Mouse (Mus musculus) neutrophil, adult 65 days (primary cell): Measurements from ENCODE around the gene Slco1a5. TPM values are rescaled to one million over a fixed set of nuclear protein-coding genes. Genes with fewer than 3 reads are reported as not detected.

Source experiments
- total RNA-seq: library from RNA; stranded (reverse); gene quantifications from 2 replicates; pipeline ENCODE4 v1.2.4, GENCODE M21; 2023

Slco1a5 gene
- not detected in 2 replicates for total RNA-seq

DNA sequence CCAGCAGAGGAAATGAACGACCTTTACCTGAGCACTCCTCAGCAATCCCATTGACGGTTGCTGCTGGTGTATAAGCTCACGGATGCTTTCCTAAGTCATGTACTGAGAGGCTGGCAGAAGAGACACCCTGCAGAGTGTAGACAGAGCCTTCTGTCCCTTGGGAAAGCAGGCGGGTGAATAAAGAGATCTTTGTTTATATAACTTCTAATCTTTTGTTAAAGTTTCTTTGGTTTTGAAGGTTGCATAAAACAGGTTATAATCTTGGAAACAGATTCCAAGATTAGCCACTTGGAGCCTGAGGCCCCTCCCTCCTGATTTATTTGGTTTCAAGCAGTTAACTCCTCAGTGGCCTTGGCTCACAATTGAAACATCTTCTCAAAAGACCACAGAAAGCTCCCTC, at the start of gene Slco1a5:
Gene Slco1a5 (minus strand): TSS at position 101 of the 400 bp plus-strand sequence.

DNA sequence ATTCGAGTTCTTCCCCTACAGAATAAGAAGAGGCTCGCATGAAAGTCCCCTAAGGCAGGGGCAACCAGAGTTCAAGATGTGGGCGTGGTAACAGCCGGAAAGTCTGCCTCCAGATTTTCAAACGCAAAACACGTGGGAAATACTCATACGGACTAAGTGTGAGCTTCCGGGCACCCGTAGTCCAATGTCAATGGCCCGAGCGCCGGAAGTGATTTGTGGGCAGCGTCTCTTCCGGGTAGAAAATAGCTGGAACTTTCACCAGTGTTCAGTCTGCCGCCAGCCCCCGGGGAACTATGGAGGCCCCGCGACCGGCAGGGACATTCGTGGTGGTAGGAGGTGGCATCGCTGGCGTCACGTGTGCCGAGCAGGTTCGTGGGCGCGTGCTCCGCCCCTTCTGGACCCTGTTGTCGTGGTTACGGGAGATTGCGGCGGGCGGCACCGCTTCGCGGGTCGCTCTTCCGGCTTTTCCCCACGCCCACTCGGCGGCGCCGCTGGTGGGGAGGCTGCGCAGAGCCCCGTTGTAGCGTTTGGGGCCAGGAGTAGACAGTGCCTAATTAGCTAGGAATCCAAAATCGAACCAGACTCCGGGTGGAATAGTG, 22.8 kb upstream of the Slco1a5 start, which contains the start of gene Pyroxd1:
Gene Pyroxd1 (plus strand): TSS at position 215 of the 599 bp plus-strand sequence.

DNA sequence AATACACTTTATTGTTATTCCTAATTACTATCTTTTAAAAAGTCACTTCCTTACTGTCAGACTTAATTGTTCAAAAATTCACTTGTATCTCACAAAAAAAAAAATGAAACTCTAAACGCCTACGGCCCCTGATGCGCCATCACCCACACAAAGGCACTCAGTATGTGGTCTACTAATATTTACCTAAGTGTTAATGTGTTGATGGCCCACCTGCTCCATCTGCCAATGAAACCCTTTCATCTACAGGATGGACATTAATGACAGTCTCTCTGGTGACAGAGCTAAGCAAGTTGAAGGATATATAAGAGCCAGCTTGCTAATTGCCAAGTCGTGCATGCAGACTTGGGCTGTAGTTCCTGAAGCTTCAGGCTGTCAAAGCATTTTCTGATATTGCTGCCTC, 24.7 kb downstream of the Slco1a5 start, which contains the start of gene Iapp:
Gene Iapp (plus strand): TSS at position 326 of the 400 bp plus-strand sequence.

DNA sequence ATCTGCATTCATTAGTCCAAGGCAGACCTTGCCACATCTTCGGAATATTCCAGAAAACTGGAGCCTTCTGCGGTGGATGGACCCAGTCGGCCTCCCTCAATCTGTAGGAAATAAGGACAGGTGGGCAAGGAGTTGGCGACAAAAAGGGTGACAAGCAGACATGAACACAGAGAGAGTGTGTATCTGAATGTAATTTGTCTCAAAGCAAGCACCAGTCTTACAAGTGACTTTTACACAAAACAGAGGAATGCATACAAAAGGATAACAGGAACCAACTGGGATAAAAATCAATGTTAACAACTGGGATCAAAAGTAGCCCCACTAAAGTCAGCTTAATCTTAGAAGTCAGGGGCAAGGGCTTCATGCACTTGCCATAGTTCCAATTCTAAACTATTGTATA, 114.4 kb downstream of the Slco1a5 start, which contains the start of gene Slco1a6:
Gene Slco1a6 (minus strand): TSS at position 101 of the 400 bp plus-strand sequence.

Other genes starting within 250 kb of the Slco1a5 start
- gene Slco1a6, start 114.5 kb downstream of the Slco1a5 start, total RNA-seq: 1.6 TPM in 1 of 2 replicates, not detected in the other
- not detected in 2 replicates for gene Iapp, start 24.6 kb downstream of the Slco1a5 start, total RNA-seq
- gene Pyroxd1, start 22.7 kb upstream of the Slco1a5 start, total RNA-seq: 10.7 and 12.1 TPM in 2 replicates
- 8.6 and 9.9 TPM in 2 replicates for gene Recql, start 64.1 kb upstream of the Slco1a5 start, total RNA-seq
- gene Golt1b, start 64.2 kb upstream of the Slco1a5 start, total RNA-seq: 19.7 and 20.7 TPM in 2 replicates
- not detected in 2 replicates for gene Spx, start 90.5 kb upstream of the Slco1a5 start, total RNA-seq
- not detected in 2 replicates for gene Gys2, start 150.1 kb upstream of the Slco1a5 start, total RNA-seq
- 19.9 and 22.2 TPM in 2 replicates for gene Ldhb, start 185.0 kb upstream of the Slco1a5 start, total RNA-seq
- gene Kcnj8, start 248.6 kb upstream of the Slco1a5 start, total RNA-seq: 0.25 TPM in 1 of 2 replicates, not detected in the other